In genomic region chr9:78347004-78347403, GRCm38 (mm10) we compare ENCODE assay signal across 24 mouse cellular contexts. TPM values are rescaled to one million over a fixed set of nuclear protein-coding genes. Genes with fewer than 3 reads are reported as not detected.
A peak's percentile ranks its signal among the peaks of the same experiment; 100 is the strongest.
DNase-seq lines count a peak whose midpoint lies in the region; ATAC-seq and TF ChIP-seq lines count a peak whose summit lies in the region.
"Had no signal": no experiment of that assay in that cellular context is flagged by ENCODE, and none has a peak within 500 bp of the region (broad histone marks: within the 10 kb centered on the region; RNA-seq: fewer than 3 reads in every experiment).

No protein-coding gene starts in this region.

- 49% methylated on average over 3 of the region's 3 CpGs for WGBS in lung, postnatal 0 days
- 50% methylated on average over 3 of the region's 3 CpGs for WGBS in lung, adult 2 months

- H3K27ac ChIP-seq in lung, postnatal 0 days (ENCODE audit: low read length), result no peak overlapping the region
- H3K27ac ChIP-seq: embryonic facial prominence, embryonic 15.5 days; hindbrain, embryonic 13.5 days; left cerebral cortex, adult 2 months; limb, embryonic 13.5 days; midbrain, embryonic 12.5 days had no signal

- DNase-seq in kidney, adult 18-20 months, result peak; percentile 37
- no peak for DNase-seq in kidney, postnatal 10 days
- DNase-seq in lung, postnatal 0 days (ENCODE audit: low spot score), result peak; percentile 61
- DNase-seq in lung, adult 2 months, result no peak
- peak; percentile 29 to 46 for DNase-seq in kidney, postnatal 25 days
- DNase-seq in layer of hippocampus, postnatal 25 days (ENCODE audit: extremely low spot score in 1 of 2, low spot score in 1 of 2), result no peak
- DNase-seq: B cell, adult 2 months; cerebellum, adult 11-12 months; heart, postnatal 10 days; retina, postnatal 1 day; thymus, postnatal 36 days had no signal

- no peak overlapping the region for H3K4me3 ChIP-seq in lung, postnatal 0 days (ENCODE audit: low read depth, low read length)
- no peak overlapping the region for H3K4me3 ChIP-seq in lung, adult 2 months (replicated peaks; ENCODE audit: extremely low read depth, low read depth, low read length)
- H3K4me3 ChIP-seq: embryonic facial prominence, embryonic 15.5 days; hindbrain, embryonic 13.5 days; left cerebral cortex, adult 2 months; limb, embryonic 13.5 days; midbrain, embryonic 12.5 days had no signal

- no peak overlapping the region for H3K4me2 ChIP-seq in lung, postnatal 0 days (replicated peaks; ENCODE audit: low read depth, low read length)
- H3K4me2 ChIP-seq: embryonic facial prominence, embryonic 15.5 days; hindbrain, embryonic 13.5 days; limb, embryonic 13.5 days; midbrain, embryonic 12.5 days had no signal

- H3K27me3 ChIP-seq in lung, postnatal 0 days (replicated peaks; ENCODE audit: insufficient read depth, low read length), result no peaks in the 10 kb centered on the region
- H3K27me3 ChIP-seq: embryonic facial prominence, embryonic 15.5 days; hindbrain, embryonic 13.5 days; limb, embryonic 13.5 days; midbrain, embryonic 12.5 days had no signal

- TF ChIP-seq POLR2A in lung, adult 2 months (IDR thresholded peaks at IDR 0.05; ENCODE audit: borderline replicate concordance, extremely low read depth, low read depth, low read length), result no peak

- no peak overlapping the region for H3K9ac ChIP-seq in lung, postnatal 0 days (replicated peaks; ENCODE audit: low read depth)
- H3K9ac ChIP-seq: embryonic facial prominence, embryonic 15.5 days; hindbrain, embryonic 13.5 days; limb, embryonic 13.5 days; midbrain, embryonic 12.5 days had no signal

- no peaks in the 10 kb centered on the region for H3K36me3 ChIP-seq in lung, postnatal 0 days (ENCODE audit: insufficient read depth, low read length)
- H3K36me3 ChIP-seq: embryonic facial prominence, embryonic 15.5 days; hindbrain, embryonic 13.5 days; limb, embryonic 13.5 days; midbrain, embryonic 12.5 days had no signal

- no peaks in the 10 kb centered on the region for H3K9me3 ChIP-seq in lung, postnatal 0 days (ENCODE audit: low read length)
- H3K9me3 ChIP-seq: embryonic facial prominence, embryonic 15.5 days; hindbrain, embryonic 13.5 days; limb, embryonic 13.5 days; midbrain, embryonic 12.5 days had no signal

- ATAC-seq in lung, postnatal 0 days, result peak; percentile 89
- no peak for ATAC-seq in granulocyte monocyte progenitor cell, adult 5-6 weeks (replicated peaks; ENCODE audit: poor library complexity, severe bottlenecking)
- ATAC-seq in inflammation-experienced regulatory T-cells, adult 6 months, result no peak
- ATAC-seq: forebrain, embryonic 14.5 days had no signal

- no peak for TF ChIP-seq CTCF in lung, postnatal 0 days (IDR thresholded peaks at IDR 0.05)
- no peak for TF ChIP-seq CTCF in lung, adult 2 months (IDR thresholded peaks at IDR 0.05; ENCODE audit: insufficient read depth, low read length)

- TF ChIP-seq EP300 in lung, postnatal 0 days (IDR thresholded peaks at IDR 0.05), result no peak

- H3K4me1 ChIP-seq in lung, postnatal 0 days (ENCODE audit: insufficient read depth, low read depth, low read length), result no peaks in the 10 kb centered on the region
- H3K4me1 ChIP-seq in lung, adult 2 months (ENCODE audit: control insufficient read depth, insufficient read depth, low read length), result no peaks in the 10 kb centered on the region
- H3K4me1 ChIP-seq: embryonic facial prominence, embryonic 15.5 days; hindbrain, embryonic 13.5 days; limb, embryonic 13.5 days; midbrain, embryonic 12.5 days had no signal

RNA-seq across cellular contexts. Expression of gene Gsta2, which starts 8.6 kb away (rescaled TPM):
- polyA plus RNA-seq in lung, postnatal 0 days (2015; fragmentation: Nextera tagmentation; extraction: Ambion mirVana), result 4.8 and 4.9 TPM in 2 replicates
- polyA plus RNA-seq in lung, adult 2 months (2012; rRNA removed), result 1.9 and 5.0 TPM in 2 replicates
- not detected in 2 replicates for total RNA-seq in granulocyte monocyte progenitor cell, adult 5-6 weeks (2014; fragmentation: Nextera tagmentation)
- total RNA-seq in granulocyte monocyte progenitor cell, adult 5-6 weeks (2017), result not detected in 2 replicates
- not detected for total RNA-seq in layer of hippocampus, postnatal 25 days (2021)
- not detected for polyA plus RNA-seq in inflammation-experienced regulatory T-cells, adult 6 months (2017; shearing (Covaris generic))
- total RNA-seq: heart, postnatal 10 days; layer of hippocampus, adult 18-20 months; left cerebral cortex, adult 2 months; neutrophil, adult 5-6 weeks had no signal
- polyA plus RNA-seq: brain, embryonic 14.5 days; forebrain, embryonic 14.5 days; hindbrain, embryonic 13.5 days; midbrain, embryonic 12.5 days had no signal

RNA-seq across cellular contexts. Expression of gene Omt2b, which starts 19.6 kb away (rescaled TPM):
- not detected in 2 replicates for polyA plus RNA-seq in lung, postnatal 0 days (2015; fragmentation: Nextera tagmentation; extraction: Ambion mirVana)
- not detected in 2 replicates for polyA plus RNA-seq in lung, adult 2 months (2012; rRNA removed)
- total RNA-seq in granulocyte monocyte progenitor cell, adult 5-6 weeks (2014; fragmentation: Nextera tagmentation), result not detected in 2 replicates
- not detected in 2 replicates for total RNA-seq in granulocyte monocyte progenitor cell, adult 5-6 weeks (2017)
- total RNA-seq in layer of hippocampus, postnatal 25 days (2021), result not detected
- polyA plus RNA-seq in inflammation-experienced regulatory T-cells, adult 6 months (2017; shearing (Covaris generic)), result not detected
- total RNA-seq: heart, adult 8-10 months; heart, postnatal 10 days; layer of hippocampus, adult 18-20 months; left cerebral cortex, adult 2 months; neutrophil, adult 5-6 weeks had no signal
- polyA plus RNA-seq: brain, embryonic 14.5 days; cortical plate, adult 2 months; embryonic facial prominence, embryonic 15.5 days; forebrain, embryonic 14.5 days; hindbrain, embryonic 13.5 days; limb, embryonic 13.5 days; midbrain, embryonic 12.5 days had no signal

RNA-seq across cellular contexts. Expression of gene Dppa5a, which starts 21.0 kb away (rescaled TPM):
- 0.71 and 0.81 TPM in 2 replicates for polyA plus RNA-seq in lung, postnatal 0 days (2015; fragmentation: Nextera tagmentation; extraction: Ambion mirVana)
- 0.22 TPM in 1 of 2 replicates, not detected in the other for polyA plus RNA-seq in lung, adult 2 months (2012; rRNA removed)
- not detected in 2 replicates for total RNA-seq in granulocyte monocyte progenitor cell, adult 5-6 weeks (2014; fragmentation: Nextera tagmentation)
- total RNA-seq in granulocyte monocyte progenitor cell, adult 5-6 weeks (2017), result not detected in 2 replicates
- not detected for total RNA-seq in layer of hippocampus, postnatal 25 days (2021)
- polyA plus RNA-seq in inflammation-experienced regulatory T-cells, adult 6 months (2017; shearing (Covaris generic)), result not detected
- total RNA-seq: heart, adult 8-10 months; heart, postnatal 10 days; layer of hippocampus, adult 18-20 months; left cerebral cortex, adult 2 months; neutrophil, adult 5-6 weeks had no signal
- polyA plus RNA-seq: cortical plate, adult 2 months; midbrain, embryonic 12.5 days had no signal

RNA-seq across cellular contexts. Expression of gene Ooep, which starts 31.5 kb away (rescaled TPM):
- 3.3 and 4.1 TPM in 2 replicates for polyA plus RNA-seq in lung, postnatal 0 days (2015; fragmentation: Nextera tagmentation; extraction: Ambion mirVana)
- 0.28 and 0.37 TPM in 2 replicates for polyA plus RNA-seq in lung, adult 2 months (2012; rRNA removed)
- not detected in 2 replicates for total RNA-seq in granulocyte monocyte progenitor cell, adult 5-6 weeks (2014; fragmentation: Nextera tagmentation)
- total RNA-seq in granulocyte monocyte progenitor cell, adult 5-6 weeks (2017), result not detected in 2 replicates
- total RNA-seq in layer of hippocampus, postnatal 25 days (2021), result not detected
- polyA plus RNA-seq in inflammation-experienced regulatory T-cells, adult 6 months (2017; shearing (Covaris generic)), result not detected
- total RNA-seq: heart, adult 8-10 months; heart, postnatal 10 days; layer of hippocampus, adult 18-20 months; left cerebral cortex, adult 2 months; neutrophil, adult 5-6 weeks had no signal

RNA-seq across cellular contexts. Expression of gene Omt2a, which starts 32.4 kb away (rescaled TPM):
- polyA plus RNA-seq in lung, postnatal 0 days (2015; fragmentation: Nextera tagmentation; extraction: Ambion mirVana), result not detected in 2 replicates
- not detected in 2 replicates for polyA plus RNA-seq in lung, adult 2 months (2012; rRNA removed)
- not detected in 2 replicates for total RNA-seq in granulocyte monocyte progenitor cell, adult 5-6 weeks (2014; fragmentation: Nextera tagmentation)
- total RNA-seq in granulocyte monocyte progenitor cell, adult 5-6 weeks (2017), result not detected in 2 replicates
- total RNA-seq in layer of hippocampus, postnatal 25 days (2021), result not detected
- polyA plus RNA-seq in inflammation-experienced regulatory T-cells, adult 6 months (2017; shearing (Covaris generic)), result not detected
- total RNA-seq: heart, adult 8-10 months; heart, postnatal 10 days; layer of hippocampus, adult 18-20 months; left cerebral cortex, adult 2 months; neutrophil, adult 5-6 weeks had no signal
- polyA plus RNA-seq: brain, embryonic 14.5 days; cortical plate, adult 2 months; embryonic facial prominence, embryonic 15.5 days; forebrain, embryonic 14.5 days; hindbrain, embryonic 13.5 days; limb, embryonic 13.5 days; midbrain, embryonic 12.5 days had no signal

Comparison
In these comparisons a context has a peak if more than half of its experiments do, and no peak if none do; other contexts are left out.
1. DNase-seq: peak in kidney, adult 18-20 months (single experiment), lung, postnatal 0 days (single experiment) and kidney, postnatal 25 days (2 of 2); none in kidney, postnatal 10 days (single experiment), lung, adult 2 months (single experiment) and layer of hippocampus, postnatal 25 days (0 of 2).